Mouse (Mus musculus) midbrain, embryonic 10.5 days (tissue): ENCODE data around the gene Treml2. TPM values are rescaled to one million over a fixed set of nuclear protein-coding genes. Genes with fewer than 3 reads are reported as not detected.

Experiments
- polyA plus RNA-seq: library from polyadenylated mRNA; unstranded; fragments of >200 nt; fragmentation: Nextera tagmentation; extraction: Ambion mirVana; gene quantifications from 2 replicates; pipeline ENCODE4 v1.2.1, GENCODE M21; 2016

Treml2 gene
- polyA plus RNA-seq, 1 experiment from 2014 or later: 0.53 TPM

Other genes starting within 250 kb of the Treml2 start
- not detected in 2 replicates for gene 1700067P10Rik, start 210.2 kb upstream of the Treml2 start, polyA plus RNA-seq
- not detected in 2 replicates for gene 9830107B12Rik, start 153.2 kb upstream of the Treml2 start, polyA plus RNA-seq
- gene A530064D06Rik, start 132.2 kb upstream of the Treml2 start, polyA plus RNA-seq: not detected in 2 replicates
- not detected in 2 replicates for gene Trem1, start 66.7 kb upstream of the Treml2 start, polyA plus RNA-seq
- not detected in 2 replicates for gene Trem3, start 51.7 kb upstream of the Treml2 start, polyA plus RNA-seq
- 0.20 and 0.32 TPM in 2 replicates for gene Treml4, start 35.2 kb upstream of the Treml2 start, polyA plus RNA-seq
- gene B430306N03Rik, start 16.6 kb downstream of the Treml2 start, polyA plus RNA-seq: 0.06 TPM in 1 of 2 replicates, not detected in the other
- gene Trem2, start 46.9 kb downstream of the Treml2 start, polyA plus RNA-seq: 1.7 and 2.3 TPM in 2 replicates
- 2.0 and 2.7 TPM in 2 replicates for gene Treml1, start 60.4 kb downstream of the Treml2 start, polyA plus RNA-seq
- 15.8 and 16.3 TPM in 2 replicates for gene Nfya, start 110.4 kb downstream of the Treml2 start, polyA plus RNA-seq
- 102 and 113 TPM in 2 replicates for gene Oard1, start 110.5 kb downstream of the Treml2 start, polyA plus RNA-seq
- 1.1 and 1.3 TPM in 2 replicates for gene Apobec2, start 133.4 kb downstream of the Treml2 start, polyA plus RNA-seq
- gene Tspo2, start 152.0 kb downstream of the Treml2 start, polyA plus RNA-seq: 0.43 TPM in 1 of 2 replicates, not detected in the other
- gene Unc5cl, start 155.4 kb downstream of the Treml2 start, polyA plus RNA-seq: 0.21 TPM in 1 of 2 replicates, not detected in the other